Mouse (Mus musculus) liver, embryonic 15.5 days (tissue): ENCODE measurements around the gene Lima1. TPM values are rescaled to one million over a fixed set of nuclear protein-coding genes. Genes with fewer than 3 reads are reported as not detected.
"Not testable (repeated sequence)": the region's sequence is repeated elsewhere in the genome, so short reads cannot be mapped to it uniquely, and the experiment has no call there.

Experiments used
- ATAC-seq: fragments of 200-750 bp; cut with Nextera tagmentation; 2 replicates; pipeline ENCODE4 v1.8.0; 2017; ENCODE audit warnings: moderate number of reproducible peaks, mild to moderate bottlenecking, moderate library complexity; ENCODE audit not compliant: insufficient read depth
- H3K27ac ChIP-seq: fragments of 300-500 bp; sonication (generic); replicated peaks from 2 replicates; pipeline ENCODE4 v1.5.1; 2015; ENCODE audit warnings: mild to moderate bottlenecking, inconsistent platforms
- H3K27me3 ChIP-seq: fragments of 300-500 bp; sonication (generic); 2 replicates; pipeline ENCODE4 v1.6.1; 2015; ENCODE audit warnings: mild to moderate bottlenecking, inconsistent platforms
- H3K36me3 ChIP-seq: fragments of 300-500 bp; sonication (generic); replicated peaks from 2 replicates; pipeline ENCODE4 v1.6.1; 2015; ENCODE audit warnings: moderate library complexity, mild to moderate bottlenecking, inconsistent platforms
- H3K4me1 ChIP-seq: fragments of 300-500 bp; sonication (generic); replicated peaks from 2 replicates; pipeline ENCODE4 v1.6.1; 2015; ENCODE audit warnings: inconsistent platforms
- H3K4me2 ChIP-seq: fragments of 300-500 bp; sonication (generic); 2 replicates; pipeline ENCODE4 v1.6.1; 2015; ENCODE audit warnings: moderate library complexity, mild to moderate bottlenecking, inconsistent platforms
- H3K4me3 ChIP-seq: fragments of 300-500 bp; sonication (generic); replicated peaks from 2 replicates; pipeline ENCODE4 v1.5.1; 2015; ENCODE audit warnings: mild to moderate bottlenecking, inconsistent platforms
- H3K9ac ChIP-seq: fragments of 300-500 bp; sonication (generic); 2 replicates; pipeline ENCODE4 v1.6.1; 2015; ENCODE audit warnings: moderate library complexity, mild to moderate bottlenecking, inconsistent platforms
- H3K9me3 ChIP-seq: fragments of 300-500 bp; sonication (generic); replicated peaks from 2 replicates; pipeline ENCODE4 v1.6.1; 2016; ENCODE audit warnings: inconsistent platforms
- WGBS: fragments of 180-500 bp; shearing (Covaris S2); methylation state at CpG from one replicate; pipeline ENCODE4 v1.1.7; 2015; ENCODE audit warnings: mixed read lengths; ENCODE audit not compliant: insufficient replicate concordance; 5-methylcytosine and 5-hydroxymethylcytosine counted together
- polyA plus RNA-seq: library from polyadenylated mRNA; unstranded; fragments of >200 nt; fragmentation: Nextera tagmentation; extraction: Ambion mirVana; gene quantifications from 2 replicates; pipeline ENCODE4 v1.2.1, GENCODE M21; 2015

Lima1 gene
- polyA plus RNA-seq, 1 experiment from 2014 or later, result 10.3 TPM

GRCm38 (mm10) chr15:99778148-99778547, 97.1 kb downstream of the Lima1 start:
- no peak for ATAC-seq
- WGBS, result 31% methylated on average over 7 of the region's 7 CpGs
- no peaks in the 10 kb centered on the region for H3K4me1 ChIP-seq

GRCm38 (mm10) chr15:99772925-99773324, 102.3 kb downstream of the Lima1 start:
- Histone ChIP-seq H3K4me1 (peaks cover 17% of the 10 kb centered on the region), H3K27ac (no peak overlapping the region), H3K4me2 (no peak overlapping the region), H3K4me3 (peak overlapping the region; percentile 67; the same call in 1 of the 2 replicates), H3K9me3 (no peaks in the 10 kb centered on the region), H3K36me3 (no peaks in the 10 kb centered on the region), H3K9ac (no peak overlapping the region), H3K27me3 (peaks cover 12% of the 10 kb centered on the region; the same call in 1 of the 2 replicates)
- no peak for ATAC-seq
- WGBS, result 60% methylated on average over 3 of the region's 3 CpGs

More at GRCm38 (mm10) chr15:99778148-99778547, 97.1 kb downstream of the Lima1 start:
- Histone ChIP-seq H3K4me2 (no peak overlapping the region), H3K4me3 (no peak overlapping the region), H3K9me3 (no peaks in the 10 kb centered on the region), H3K27ac (no peak overlapping the region), H3K36me3 (peaks cover 11% of the 10 kb centered on the region; the same call in 1 of the 2 replicates), H3K27me3 (no peaks in the 10 kb centered on the region; the same call in 1 of the 2 replicates), H3K9ac (no peak overlapping the region)

- Histone ChIP-seq H3K4me3 (peak within 1 kb of the TSS; percentile 67), H3K4me1 (peaks cover 19% of the 10 kb centered on the region), H3K4me2 (peak within 1 kb of the TSS; percentile 94), H3K27ac (peak within 1 kb of the TSS; percentile 41; the same call in 1 of the 2 replicates), H3K9ac (peak within 1 kb of the TSS; percentile 50), H3K27me3 (peaks cover 12% of the 10 kb centered on the region; the same call in 1 of the 2 replicates)
- not testable (repeated sequence) for H3K9me3 ChIP-seq, H3K36me3 ChIP-seq, ATAC-seq
These were observed 102.6 kb downstream of the Lima1 start, which contains the start of gene Cers5 for GRCm38 (mm10) chr15:99772881-99772924. Gene Cers5, minus strand, starts transcription at chr15:99772885.

GRCm38 (mm10) chr15:99772277-99772880, 102.9 kb downstream of the Lima1 start:
- peaks cover 12% of the 10 kb centered on the region; the same call in 1 of the 2 replicates for H3K27me3 ChIP-seq
- H3K36me3 ChIP-seq, result no peaks in the 10 kb centered on the region
- H3K9ac ChIP-seq, result peak overlapping the region; percentile 50
- peak overlapping the region; percentile 67 for H3K4me3 ChIP-seq
- peak; percentile 88 for ATAC-seq
- H3K4me1 ChIP-seq, result peaks cover 22% of the 10 kb centered on the region
- under 1% methylated on average over 41 of the region's 41 CpGs for WGBS
- H3K27ac ChIP-seq, result peak overlapping the region; percentile 41; the same call in 1 of the 2 replicates
- H3K9me3 ChIP-seq, result no peaks in the 10 kb centered on the region
- H3K4me2 ChIP-seq, result peak overlapping the region; percentile 94

- no peaks in the 10 kb centered on the region for H3K36me3 ChIP-seq
- 2% methylated on average over 58 of the region's 59 CpGs for WGBS
- peak; percentile 38 for ATAC-seq
- H3K27ac ChIP-seq, result peak overlapping the region; percentile 41; the same call in 1 of the 2 replicates
- no peaks in the 10 kb centered on the region for H3K9me3 ChIP-seq
- H3K4me3 ChIP-seq, result peak overlapping the region; percentile 67
- H3K4me1 ChIP-seq, result peaks cover 22% of the 10 kb centered on the region
- peaks cover 12% of the 10 kb centered on the region; the same call in 1 of the 2 replicates for H3K27me3 ChIP-seq
- peak overlapping the region; percentile 50 for H3K9ac ChIP-seq
- H3K4me2 ChIP-seq, result peak overlapping the region; percentile 94
These were observed 103.5 kb downstream of the Lima1 start for GRCm38 (mm10) chr15:99771601-99772276.

GRCm38 (mm10) chr15:99771004-99771500, 104.2 kb downstream of the Lima1 start:
- H3K9ac ChIP-seq, result peak overlapping the region; percentile 50; the same call in 1 of the 2 replicates
- ATAC-seq, result no peak
- H3K4me3 ChIP-seq, result peak overlapping the region; percentile 67
- peaks cover 22% of the 10 kb centered on the region for H3K4me1 ChIP-seq
- H3K27ac ChIP-seq, result no peak overlapping the region
- H3K9me3 ChIP-seq, result no peaks in the 10 kb centered on the region
- WGBS, result 7% methylated on average over 5 of the region's 5 CpGs
- H3K36me3 ChIP-seq, result no peaks in the 10 kb centered on the region
- H3K27me3 ChIP-seq, result peaks cover 12% of the 10 kb centered on the region; the same call in 1 of the 2 replicates
- peak overlapping the region; percentile 94 for H3K4me2 ChIP-seq

GRCm38 (mm10) chr15:99768761-99769160, 106.5 kb downstream of the Lima1 start:
- Histone ChIP-seq H3K4me3 (no peak overlapping the region), H3K27ac (no peak overlapping the region), H3K36me3 (no peaks in the 10 kb centered on the region), H3K9me3 (no peaks in the 10 kb centered on the region), H3K9ac (no peak overlapping the region), H3K4me2 (no peak overlapping the region), H3K4me1 (peaks cover 22% of the 10 kb centered on the region), H3K27me3 (peaks cover 12% of the 10 kb centered on the region; the same call in 1 of the 2 replicates)
- ATAC-seq, result no peak
- 73% methylated on average over 1 of the region's 1 CpGs for WGBS

GRCm38 (mm10) chr15:99767467-99767866, 107.8 kb downstream of the Lima1 start:
- 33% methylated on average over 4 of the region's 4 CpGs for WGBS
- Histone ChIP-seq H3K9ac (no peak overlapping the region), H3K27me3 (peaks cover 11% of the 10 kb centered on the region; the same call in 1 of the 2 replicates), H3K9me3 (no peaks in the 10 kb centered on the region), H3K27ac (no peak overlapping the region), H3K4me3 (no peak overlapping the region), H3K4me2 (no peak overlapping the region), H3K36me3 (no peaks in the 10 kb centered on the region), H3K4me1 (peaks cover 20% of the 10 kb centered on the region)
- no peak for ATAC-seq

GRCm38 (mm10) chr15:99754204-99754603, 121.1 kb downstream of the Lima1 start:
- Histone ChIP-seq H3K4me1 (no peaks in the 10 kb centered on the region), H3K9me3 (no peaks in the 10 kb centered on the region), H3K27ac (no peak overlapping the region), H3K36me3 (no peaks in the 10 kb centered on the region), H3K9ac (no peak overlapping the region), H3K4me3 (no peak overlapping the region), H3K27me3 (no peaks in the 10 kb centered on the region), H3K4me2 (no peak overlapping the region)
- no peak for ATAC-seq
- 69% methylated on average over 3 of the region's 3 CpGs for WGBS

GRCm38 (mm10) chr15:99740229-99740628, 135.0 kb downstream of the Lima1 start:
- ATAC-seq, result no peak
- no peak overlapping the region for H3K4me3 ChIP-seq
- peaks cover 17% of the 10 kb centered on the region; the same call in 1 of the 2 replicates for H3K36me3 ChIP-seq
- no peaks in the 10 kb centered on the region for H3K9me3 ChIP-seq
- no peak overlapping the region for H3K4me2 ChIP-seq
- no peaks in the 10 kb centered on the region for H3K4me1 ChIP-seq
- H3K27me3 ChIP-seq, result no peaks in the 10 kb centered on the region
- no peak overlapping the region for H3K27ac ChIP-seq
- 78% methylated on average over 4 of the region's 4 CpGs for WGBS
- H3K9ac ChIP-seq, result no peak overlapping the region

GRCm38 (mm10) chr15:99736675-99737074, 138.6 kb downstream of the Lima1 start:
- no peak overlapping the region for H3K9ac ChIP-seq
- no peaks in the 10 kb centered on the region for H3K27me3 ChIP-seq
- H3K36me3 ChIP-seq, result peaks cover 18% of the 10 kb centered on the region; the same call in 1 of the 2 replicates
- no peak overlapping the region for H3K4me3 ChIP-seq
- no peaks in the 10 kb centered on the region for H3K9me3 ChIP-seq
- no peak overlapping the region for H3K27ac ChIP-seq
- no peaks in the 10 kb centered on the region for H3K4me1 ChIP-seq
- 77% methylated on average over 11 of the region's 11 CpGs for WGBS
- H3K4me2 ChIP-seq, result no peak overlapping the region
- ATAC-seq, result no peak
